ENCODE assay signal across 8 mouse cellular contexts in the genomic region with DNA sequence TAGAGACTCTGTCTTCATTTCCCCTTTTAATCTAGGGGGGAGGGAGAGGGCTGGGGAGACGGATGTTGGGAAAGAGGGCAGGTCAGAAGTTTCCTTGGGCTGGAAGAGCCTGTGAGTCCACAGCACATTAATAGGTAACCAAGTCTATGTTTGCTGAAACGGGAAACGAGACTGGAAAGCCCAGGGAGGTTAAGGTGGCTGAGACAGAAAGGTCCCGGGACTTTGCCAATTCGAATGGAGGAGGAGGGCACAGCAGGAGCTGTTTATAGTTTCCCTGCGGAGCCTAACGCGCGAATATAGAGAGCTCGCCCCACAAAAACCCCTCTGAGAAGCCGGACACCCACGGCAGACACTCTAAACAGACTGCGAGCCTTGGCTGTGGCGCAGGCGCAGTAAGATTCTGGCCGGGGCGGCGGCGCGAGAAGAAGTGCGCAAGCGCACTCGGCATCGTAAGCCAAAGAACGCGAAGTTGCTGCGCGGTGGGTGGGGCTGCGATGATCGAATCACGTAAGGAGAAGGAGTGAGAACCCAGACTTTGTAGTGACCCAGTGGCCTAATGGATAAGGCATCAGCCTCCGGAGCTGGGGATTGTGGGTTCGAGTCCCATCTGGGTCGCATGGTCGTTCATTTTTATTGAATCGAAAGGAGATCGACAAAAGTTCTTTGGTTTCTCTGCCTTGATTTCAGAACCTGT. TPM values are rescaled to one million over a fixed set of nuclear protein-coding genes. Genes with fewer than 3 reads are reported as not detected.
DNase-seq lines count a peak whose midpoint lies in the region; ATAC-seq and TF ChIP-seq lines count a peak whose summit lies in the region.

No protein-coding gene starts in this region.

- H3K4me2 ChIP-seq in forebrain, embryonic 11.5 days (ENCODE audit: low read depth, low read length, severe bottlenecking), result peak overlapping the region; percentile 60
- peak overlapping the region; percentile 65 for H3K4me2 ChIP-seq in heart, postnatal 0 days (ENCODE audit: low read depth, low read length)
- H3K4me2 ChIP-seq in liver, embryonic 16.5 days (ENCODE audit: low read depth, low read length), result peak overlapping the region; percentile 76
- H3K4me2 ChIP-seq in neural tube, embryonic 13.5 days, result peak overlapping the region; percentile 62

- no peak for TF ChIP-seq CTCF in heart, postnatal 0 days (IDR thresholded peaks at IDR 0.05; ENCODE audit: low read depth)
- TF ChIP-seq CTCF in testis, adult 2 months (IDR thresholded peaks at IDR 0.05; ENCODE audit: control insufficient read depth, insufficient read depth, insufficient replicate concordance, low read depth, low read length), result 0 out of 2 replicates have a peak, but pooled peaks have one; percentile 9

- no peaks in the 10 kb centered on the region for H3K27me3 ChIP-seq in forebrain, embryonic 11.5 days (ENCODE audit: control insufficient read depth, insufficient read depth, low read length)
- H3K27me3 ChIP-seq in heart, postnatal 0 days (ENCODE audit: control insufficient read depth, insufficient read depth, low read length), result no peaks in the 10 kb centered on the region
- H3K27me3 ChIP-seq in liver, embryonic 16.5 days (ENCODE audit: control insufficient read depth, insufficient read depth, low read depth, low read length), result no peaks in the 10 kb centered on the region
- H3K27me3 ChIP-seq in neural tube, embryonic 13.5 days, result no peaks in the 10 kb centered on the region
- no peaks in the 10 kb centered on the region for H3K27me3 ChIP-seq in testis, adult 2 months (ENCODE audit: control insufficient read depth, insufficient read depth, low read length)

- H3K9me3 ChIP-seq in forebrain, embryonic 11.5 days (ENCODE audit: control insufficient read depth, low read length), result no peaks in the 10 kb centered on the region
- no peaks in the 10 kb centered on the region for H3K9me3 ChIP-seq in heart, postnatal 0 days (replicated peaks; ENCODE audit: control insufficient read depth, low read length)
- no peaks in the 10 kb centered on the region; the same call in 1 of the 2 replicates for H3K9me3 ChIP-seq in liver, embryonic 16.5 days (replicated peaks; ENCODE audit: control insufficient read depth, low read length)
- no peaks in the 10 kb centered on the region for H3K9me3 ChIP-seq in neural tube, embryonic 13.5 days

- peak; percentile 98 to 99 for DNase-seq in CD8-positive naive resting alpha-beta T cell, adult 2 months (ENCODE audit: low read depth in 2 of 2, low spot score in 2 of 2)
- DNase-seq in c-Kit-positive CD71-negative TER-119-negative erythroid progenitor cells, embryonic 14.5 days (ENCODE audit: low read depth), result peak; percentile 95
- peak; percentile 99 for DNase-seq in forebrain, embryonic 11.5 days (ENCODE audit: low spot score)
- peak; percentile 95 for DNase-seq in heart, postnatal 0 days (ENCODE audit: low spot score)
- peak; percentile 97 to 98 for DNase-seq in kidney, postnatal 4 days

- under 1% methylated on average over 37 of the region's 37 CpGs for WGBS in forebrain, embryonic 11.5 days
- under 1% methylated on average over 37 of the region's 37 CpGs for WGBS in heart, postnatal 0 days
- WGBS in liver, embryonic 16.5 days (ENCODE audit: insufficient replicate concordance), result under 1% methylated on average over 37 of the region's 37 CpGs
- WGBS in neural tube, embryonic 13.5 days, result under 1% methylated on average over 37 of the region's 37 CpGs

- TF ChIP-seq POLR2A in testis, adult 2 months (IDR thresholded peaks at IDR 0.05; ENCODE audit: control insufficient read depth, low read depth, low read length), result peak; percentile 98

- peak overlapping the region; percentile 53 for H3K4me3 ChIP-seq in forebrain, embryonic 11.5 days (ENCODE audit: low read depth, low read length)
- H3K4me3 ChIP-seq in heart, postnatal 0 days (ENCODE audit: low read depth, low read length), result peak overlapping the region; percentile 59
- H3K4me3 ChIP-seq in liver, embryonic 16.5 days (ENCODE audit: low read depth, low read length), result peak overlapping the region; percentile 70
- H3K4me3 ChIP-seq in neural tube, embryonic 13.5 days, result peak overlapping the region; percentile 59
- peak overlapping the region; percentile 98 for H3K4me3 ChIP-seq in testis, adult 2 months (ENCODE audit: control insufficient read depth, low read depth, low read length)

- peak; percentile 51; the same call in 1 of the 2 replicates for TF ChIP-seq EP300 in heart, postnatal 0 days (IDR thresholded peaks at IDR 0.05; ENCODE audit: low read depth)

- no peaks in the 10 kb centered on the region for H3K4me1 ChIP-seq in forebrain, embryonic 11.5 days (replicated peaks; ENCODE audit: control insufficient read depth, insufficient read depth, low read length)
- H3K4me1 ChIP-seq in heart, postnatal 0 days (ENCODE audit: control insufficient read depth, insufficient read depth), result no peaks in the 10 kb centered on the region
- H3K4me1 ChIP-seq in liver, embryonic 16.5 days (ENCODE audit: control insufficient read depth, low read depth, low read length), result peaks cover 12% of the 10 kb centered on the region
- peaks cover 12% of the 10 kb centered on the region for H3K4me1 ChIP-seq in neural tube, embryonic 13.5 days (replicated peaks)
- H3K4me1 ChIP-seq in testis, adult 2 months (ENCODE audit: control insufficient read depth, insufficient read depth, low read length), result peaks cover 13% of the 10 kb centered on the region

- no peaks in the 10 kb centered on the region for H3K36me3 ChIP-seq in forebrain, embryonic 11.5 days (ENCODE audit: control insufficient read depth, insufficient read depth, low read length)
- no peaks in the 10 kb centered on the region for H3K36me3 ChIP-seq in heart, postnatal 0 days (replicated peaks; ENCODE audit: control insufficient read depth, insufficient read depth, low read length)
- H3K36me3 ChIP-seq in liver, embryonic 16.5 days (ENCODE audit: control insufficient read depth, insufficient read depth), result no peaks in the 10 kb centered on the region
- H3K36me3 ChIP-seq in neural tube, embryonic 13.5 days, result no peaks in the 10 kb centered on the region
- H3K36me3 ChIP-seq in testis, adult 2 months (ENCODE audit: control insufficient read depth, insufficient read depth, low read length), result no peaks in the 10 kb centered on the region

- H3K9ac ChIP-seq in forebrain, embryonic 11.5 days (ENCODE audit: low read length), result peak overlapping the region; percentile 77
- H3K9ac ChIP-seq in heart, postnatal 0 days (replicated peaks; ENCODE audit: low read depth, low read length), result peak overlapping the region; percentile 79
- peak overlapping the region; percentile 83 for H3K9ac ChIP-seq in liver, embryonic 16.5 days (ENCODE audit: low read depth, low read length)
- peak overlapping the region; percentile 83 for H3K9ac ChIP-seq in neural tube, embryonic 13.5 days

- peak; percentile 95 for ATAC-seq in forebrain, embryonic 11.5 days (replicated peaks; ENCODE audit: low FRiP score)
- ATAC-seq in heart, postnatal 0 days (ENCODE audit: insufficient read depth, low read depth), result peak; percentile 93
- peak; percentile 93 for ATAC-seq in liver, embryonic 16.5 days (ENCODE audit: low read depth)
- peak; percentile 95 for ATAC-seq in neural tube, embryonic 13.5 days (ENCODE audit: low read depth)

- peak overlapping the region; percentile 83 for H3K27ac ChIP-seq in forebrain, embryonic 11.5 days (ENCODE audit: low read depth, low read length)
- peak overlapping the region; percentile 96 for H3K27ac ChIP-seq in heart, postnatal 0 days (ENCODE audit: low read depth)
- H3K27ac ChIP-seq in liver, embryonic 16.5 days (ENCODE audit: low read length), result peak overlapping the region; percentile 96
- peak overlapping the region; percentile 92 for H3K27ac ChIP-seq in neural tube, embryonic 13.5 days (replicated peaks)
- peak overlapping the region; percentile 99 for H3K27ac ChIP-seq in testis, adult 2 months (ENCODE audit: control insufficient read depth, insufficient read depth, low read depth, low read length)

RNA-seq across cellular contexts. Expression of a gene that starts 13.0 kb away (rescaled TPM):
- 2.5 and 4.2 TPM in 2 replicates for polyA plus RNA-seq in forebrain, embryonic 11.5 days (2014; fragmentation: Nextera tagmentation; extraction: Ambion mirVana)
- total RNA-seq in heart, postnatal 0 days (2014; rRNA removed; ENCODE audit: low replicate concordance), result 1.7 and 4.0 TPM in 2 replicates
- polyA plus RNA-seq in heart, postnatal 0 days (2015; fragmentation: Nextera tagmentation; extraction: Ambion mirVana), result 2.6 and 3.4 TPM in 2 replicates
- 2.2 TPM in 2 replicates for polyA plus RNA-seq in liver, embryonic 16.5 days (2015; fragmentation: Nextera tagmentation; extraction: Ambion mirVana)
- polyA plus RNA-seq in neural tube, embryonic 13.5 days (2015; fragmentation: Nextera tagmentation; extraction: Ambion mirVana), result 6.6 TPM in 2 replicates
- polyA plus RNA-seq in testis, adult 2 months (2012; rRNA removed), result 0.62 and 0.78 TPM in 2 replicates

RNA-seq across cellular contexts. Expression of a gene that starts 13.1 kb away (rescaled TPM):
- 764 and 777 TPM in 2 replicates for polyA plus RNA-seq in forebrain, embryonic 11.5 days (2014; fragmentation: Nextera tagmentation; extraction: Ambion mirVana)
- total RNA-seq in heart, postnatal 0 days (2014; rRNA removed; ENCODE audit: low replicate concordance), result 177 and 180 TPM in 2 replicates
- polyA plus RNA-seq in heart, postnatal 0 days (2015; fragmentation: Nextera tagmentation; extraction: Ambion mirVana), result 109 and 124 TPM in 2 replicates
- 216 and 237 TPM in 2 replicates for polyA plus RNA-seq in liver, embryonic 16.5 days (2015; fragmentation: Nextera tagmentation; extraction: Ambion mirVana)
- polyA plus RNA-seq in neural tube, embryonic 13.5 days (2015; fragmentation: Nextera tagmentation; extraction: Ambion mirVana), result 165 and 181 TPM in 2 replicates
- polyA plus RNA-seq in testis, adult 2 months (2012; rRNA removed), result 36.5 and 150 TPM in 2 replicates

Comparison
In these comparisons a context has a peak if more than half of its experiments do, and no peak if none do; other contexts are left out.
1. Peak in every context shown above with its lines: DNase-seq, ATAC-seq, H3K4me3 ChIP-seq and H3K27ac ChIP-seq.